Mouse (Mus musculus) neural tube, embryonic 12.5 days (tissue): ENCODE results near the gene Dglucy. TPM values are rescaled to one million over a fixed set of nuclear protein-coding genes. Genes with fewer than 3 reads are reported as not detected.

ENCODE experiments used
- ATAC-seq: fragments of 200-750 bp; cut with Nextera tagmentation; 2 replicates; pipeline ENCODE4 v1.8.0; 2017; ENCODE audit warnings: low read depth, mild to moderate bottlenecking, moderate TSS enrichment, moderate library complexity; ENCODE audit not compliant: low FRiP score
- H3K27ac ChIP-seq: fragments of 300-500 bp; sonication (generic); 2 replicates; pipeline ENCODE4 v1.5.1; 2016
- H3K27me3 ChIP-seq: fragments of 300-500 bp; sonication (generic); replicated peaks from 2 replicates; pipeline ENCODE4 v1.6.1; 2016; ENCODE audit warnings: mild to moderate bottlenecking
- H3K36me3 ChIP-seq: fragments of 300-500 bp; sonication (generic); 2 replicates; pipeline ENCODE4 v1.6.1; 2016; ENCODE audit warnings: mild to moderate bottlenecking
- H3K4me1 ChIP-seq: fragments of 300-500 bp; sonication (generic); 2 replicates; pipeline ENCODE4 v1.6.1; 2016
- H3K4me2 ChIP-seq: fragments of 300-500 bp; sonication (generic); replicated peaks from 2 replicates; pipeline ENCODE4 v1.6.1; 2016; ENCODE audit warnings: mild to moderate bottlenecking
- H3K4me3 ChIP-seq: fragments of 300-500 bp; sonication (generic); 2 replicates; pipeline ENCODE4 v1.5.1; 2016
- H3K9ac ChIP-seq: fragments of 300-500 bp; sonication (generic); 2 replicates; pipeline ENCODE4 v1.6.1; 2016; ENCODE audit warnings: mild to moderate bottlenecking
- H3K9me3 ChIP-seq: fragments of 300-500 bp; sonication (generic); 2 replicates; pipeline ENCODE4 v1.6.1; 2016; ENCODE audit warnings: mild to moderate bottlenecking
- WGBS: fragments of 180-500 bp; shearing (Covaris S2); methylation state at CpG from one replicate; pipeline ENCODE4 v1.1.7; 2016; 5-methylcytosine and 5-hydroxymethylcytosine counted together
- polyA plus RNA-seq: library from polyadenylated mRNA; unstranded; fragments of >200 nt; fragmentation: Nextera tagmentation; extraction: Ambion mirVana; gene quantifications from 2 replicates; pipeline ENCODE4 v1.2.1, GENCODE M21; 2016

Gene Dglucy
- polyA plus RNA-seq, 1 experiment from 2014 or later: 1.0 TPM

DNA sequence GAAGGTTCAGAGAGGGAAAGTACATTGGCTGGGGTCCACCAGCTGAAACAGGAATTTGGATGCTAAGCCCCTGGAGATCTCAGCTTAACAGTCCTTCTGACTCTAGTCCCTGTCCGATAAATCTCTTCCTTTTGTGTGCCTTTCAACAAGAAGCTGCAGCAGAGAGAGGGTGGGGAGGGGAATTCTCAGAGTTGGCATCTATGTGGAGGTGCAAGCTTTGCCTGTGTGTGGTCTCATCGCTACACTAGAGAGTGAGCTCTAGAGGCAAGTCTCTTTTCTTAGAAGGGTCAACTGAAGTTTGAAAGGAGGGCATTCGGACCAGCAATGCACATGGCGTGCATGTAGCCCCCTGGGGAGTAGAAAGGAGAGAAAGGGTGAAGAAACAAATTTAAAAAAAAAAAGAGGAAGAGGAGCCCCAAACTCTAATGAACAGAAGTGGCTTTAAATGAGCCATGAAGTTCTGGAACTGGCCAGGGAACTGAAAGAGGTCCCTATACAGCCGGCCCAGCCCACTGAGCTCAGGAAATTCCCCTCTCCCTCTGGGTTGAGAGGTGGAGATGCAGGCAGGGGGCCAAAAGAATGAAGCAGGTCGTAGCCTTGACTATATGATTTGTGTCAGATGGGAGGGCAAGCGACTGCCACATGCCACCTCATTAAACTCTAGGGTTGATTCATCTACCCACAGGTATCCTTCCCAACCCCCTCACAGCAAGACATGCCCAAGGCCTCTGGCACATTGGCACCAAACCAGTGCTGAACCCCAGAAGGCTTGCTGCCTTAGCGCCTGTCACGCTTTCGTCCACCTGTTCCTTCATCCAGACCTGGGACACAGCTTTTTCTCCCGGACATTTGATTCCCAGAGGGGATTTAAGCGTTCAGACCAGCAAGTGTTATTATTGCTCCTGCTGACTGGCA lies 119.1 kb downstream of the Dglucy start:
- Histone ChIP-seq H3K4me1 (peaks cover 26% of the 10 kb centered on the region), H3K9me3 (no peaks in the 10 kb centered on the region), H3K4me3 (0 out of 2 replicates have a peak overlapping the region, but pooled peaks have one; percentile 35), H3K27ac (no peak overlapping the region), H3K4me2 (peak overlapping the region; percentile 72), H3K27me3 (peaks cover 31% of the 10 kb centered on the region), H3K36me3 (no peaks in the 10 kb centered on the region), H3K9ac (no peak overlapping the region)
- ATAC-seq: 0 out of 2 replicates have a peak, but pooled peaks have one; percentile 33
- WGBS: 14% methylated on average over 12 of the region's 12 CpGs

DNA sequence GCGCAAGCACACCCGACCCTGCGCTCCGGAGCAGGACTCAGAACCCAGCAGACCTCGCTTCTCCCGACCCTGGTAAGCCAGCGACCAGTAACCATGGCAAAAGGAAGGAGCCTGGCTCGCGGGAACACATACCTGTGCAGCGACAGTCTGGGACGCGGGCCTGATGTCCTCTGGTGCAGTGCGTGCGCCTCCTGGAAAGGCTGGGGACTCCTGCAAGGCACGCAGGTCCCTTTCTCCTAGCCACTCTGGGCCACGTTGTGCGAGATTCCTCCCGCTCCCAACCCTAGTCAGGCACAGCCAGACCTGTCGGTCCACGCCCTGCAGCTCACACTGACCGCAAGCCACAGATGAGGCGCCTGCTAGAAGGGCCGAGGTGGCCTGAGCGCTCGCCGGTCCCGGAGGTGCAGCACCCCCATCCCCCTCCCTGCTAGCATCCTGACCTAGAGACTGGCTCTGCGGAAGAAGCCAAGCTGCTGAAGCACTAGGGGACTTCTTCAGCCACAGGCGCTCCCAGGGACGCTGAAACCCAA lies 120.3 kb downstream of the Dglucy start:
- ATAC-seq: no peak; the same call in 1 of the 2 replicates

DNA sequence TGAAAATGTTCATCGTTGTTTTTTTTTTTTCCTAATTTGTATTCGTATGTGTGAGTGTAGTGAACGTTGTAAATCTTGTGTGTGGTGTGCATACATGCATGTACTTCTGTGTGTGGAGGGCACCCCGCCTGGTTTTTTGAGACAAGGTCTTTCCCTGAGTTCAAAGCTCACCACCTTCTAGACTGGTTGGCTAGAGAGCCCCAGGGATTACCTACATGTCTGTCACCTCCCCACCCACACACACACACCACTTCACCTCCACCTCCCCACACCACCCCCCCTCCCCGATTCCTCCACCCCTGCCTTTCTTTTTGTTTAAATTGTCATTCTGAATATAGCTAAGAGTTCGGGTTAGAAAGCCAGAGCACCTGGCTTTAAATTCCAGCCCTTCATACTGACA lies 122.0 kb downstream of the Dglucy start:
- WGBS: 81% methylated on average over 6 of the region's 6 CpGs
- Histone ChIP-seq H3K4me2 (no peak overlapping the region), H3K27me3 (peaks cover 31% of the 10 kb centered on the region), H3K4me1 (peaks cover 20% of the 10 kb centered on the region), H3K36me3 (no peaks in the 10 kb centered on the region), H3K27ac (no peak overlapping the region), H3K4me3 (no peak overlapping the region), H3K9ac (no peak overlapping the region), H3K9me3 (no peaks in the 10 kb centered on the region)
- ATAC-seq: no peak

More for the DNA sequence above, 120.3 kb downstream of the Dglucy start:
- Histone ChIP-seq H3K9ac (peak overlapping the region; percentile 53; the same call in 1 of the 2 replicates), H3K27ac (no peak overlapping the region), H3K9me3 (no peaks in the 10 kb centered on the region), H3K4me2 (peak overlapping the region; percentile 72), H3K4me3 (peak overlapping the region; percentile 35), H3K36me3 (no peaks in the 10 kb centered on the region), H3K4me1 (peaks cover 26% of the 10 kb centered on the region), H3K27me3 (peaks cover 31% of the 10 kb centered on the region)
- WGBS: under 1% methylated on average over 30 of the region's 30 CpGs

DNA sequence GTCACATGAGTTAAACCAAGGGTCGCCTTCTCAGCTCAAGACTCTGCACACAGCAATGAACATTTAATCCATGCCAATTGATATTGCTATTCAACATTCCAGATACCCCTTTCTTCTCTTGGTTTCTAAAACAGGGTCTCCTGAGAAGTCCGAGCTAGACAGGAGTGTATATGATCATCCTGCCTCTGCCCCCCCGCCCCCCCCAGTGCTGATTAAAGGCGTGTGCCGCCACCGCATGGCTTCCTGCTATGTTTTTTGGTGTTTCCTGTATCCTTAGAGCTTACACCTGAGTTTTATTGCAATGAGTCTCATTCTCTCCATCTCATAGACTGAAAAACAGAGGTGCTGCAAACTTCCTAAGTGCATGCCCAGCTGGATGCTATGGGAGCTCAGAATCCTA lies 122.5 kb downstream of the Dglucy start:
- Histone ChIP-seq H3K9ac (no peak overlapping the region), H3K27ac (no peak overlapping the region), H3K4me2 (no peak overlapping the region), H3K9me3 (no peaks in the 10 kb centered on the region), H3K4me1 (peaks cover 20% of the 10 kb centered on the region), H3K36me3 (no peaks in the 10 kb centered on the region), H3K27me3 (peaks cover 28% of the 10 kb centered on the region), H3K4me3 (no peak overlapping the region)
- WGBS: 87% methylated on average over 6 of the region's 6 CpGs
- no peak for ATAC-seq

DNA sequence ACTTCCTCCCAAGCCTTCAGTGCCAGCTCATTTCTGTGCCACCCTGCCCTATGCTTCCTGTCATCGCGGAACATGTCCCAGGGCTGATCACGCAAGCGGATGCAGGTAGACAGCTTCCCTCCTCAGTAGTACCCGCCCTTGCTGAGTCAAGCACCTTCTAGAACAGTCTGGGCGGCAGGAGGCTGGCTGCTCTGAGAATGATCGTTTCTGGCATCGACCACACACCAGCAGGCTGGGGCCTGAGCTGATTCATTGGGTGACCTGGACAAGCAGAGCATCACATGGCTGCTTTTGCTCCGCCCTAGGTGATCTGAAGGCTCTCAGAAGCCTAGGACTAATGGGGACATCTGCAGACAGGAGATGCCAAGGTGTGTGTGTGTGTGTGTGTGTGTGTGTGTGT lies 124.9 kb downstream of the Dglucy start:
- no peaks in the 10 kb centered on the region for H3K9me3 ChIP-seq
- ATAC-seq: no peak
- no peak overlapping the region for H3K9ac ChIP-seq
- H3K27me3 ChIP-seq: peaks cover 34% of the 10 kb centered on the region
- no peak overlapping the region for H3K4me3 ChIP-seq
- H3K4me1 ChIP-seq: peaks cover 18% of the 10 kb centered on the region
- no peak overlapping the region for H3K27ac ChIP-seq
- WGBS: 90% methylated on average over 9 of the region's 9 CpGs
- H3K36me3 ChIP-seq: no peaks in the 10 kb centered on the region
- no peak overlapping the region for H3K4me2 ChIP-seq

DNA sequence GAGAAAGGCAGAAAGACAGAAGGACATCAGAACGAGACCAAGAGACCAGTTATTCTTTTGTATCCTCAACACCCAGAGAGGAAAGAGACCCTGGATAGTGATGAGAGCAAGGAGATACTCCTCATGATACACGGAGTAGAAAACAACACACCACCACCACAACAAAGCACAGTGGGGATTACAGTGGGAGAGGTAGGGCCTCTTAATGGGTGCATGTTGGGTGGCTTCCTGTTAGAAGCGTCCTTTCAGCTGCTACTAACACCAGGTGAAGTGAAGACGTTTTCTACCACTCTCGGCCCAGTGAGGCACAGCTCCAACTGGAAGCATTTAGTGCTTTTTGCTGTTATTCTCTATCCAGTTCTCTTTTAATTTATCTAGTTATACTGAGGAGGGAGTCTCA lies 128.0 kb downstream of the Dglucy start:
- peaks cover 15% of the 10 kb centered on the region; the same call in 1 of the 2 replicates for H3K27me3 ChIP-seq
- H3K4me1 ChIP-seq: peaks cover 10% of the 10 kb centered on the region
- no peak for ATAC-seq
- WGBS: 86% methylated on average over 5 of the region's 5 CpGs
- no peak overlapping the region for H3K9ac ChIP-seq
- no peak overlapping the region for H3K27ac ChIP-seq
- 0 out of 2 replicates have a peak, but pooled peaks cover 4% of the 10 kb centered on the region for H3K36me3 ChIP-seq
- no peak overlapping the region for H3K4me2 ChIP-seq
- H3K4me3 ChIP-seq: no peak overlapping the region
- H3K9me3 ChIP-seq: no peaks in the 10 kb centered on the region

DNA sequence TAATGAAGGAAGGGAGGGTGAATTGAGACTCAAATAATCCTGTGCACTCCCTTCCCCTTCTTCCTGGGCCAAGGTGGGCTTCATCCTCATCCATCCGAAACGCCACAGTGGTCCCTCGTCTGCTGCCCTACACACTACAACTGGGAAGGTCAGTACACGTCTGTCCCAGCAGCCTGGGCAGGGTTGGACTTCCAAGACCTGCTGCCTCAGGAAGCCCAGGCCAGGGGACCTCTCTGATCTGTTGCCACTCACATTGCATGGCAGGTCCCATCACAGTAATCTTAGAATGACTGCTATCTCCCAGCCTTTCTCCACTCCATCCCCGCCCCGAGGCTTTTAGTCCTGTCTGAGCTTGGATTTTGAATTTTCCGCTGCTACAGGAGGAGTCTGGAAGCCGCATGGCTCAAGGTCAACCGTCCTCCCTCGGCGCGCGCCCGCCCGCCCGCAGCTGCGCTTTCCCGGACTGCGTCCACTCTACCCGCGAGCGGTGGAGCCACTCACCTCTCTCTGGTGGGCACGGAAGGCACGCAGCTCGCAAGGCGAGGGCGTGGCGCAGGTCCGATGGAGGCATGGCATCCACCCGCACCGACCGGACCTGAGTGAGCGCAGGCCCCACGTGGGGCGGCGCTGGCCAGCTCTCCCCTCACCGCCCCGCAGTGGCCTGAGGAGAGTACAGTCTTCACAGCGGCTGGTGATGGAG lies 128.9 kb downstream of the Dglucy start, which contains the start of gene Gpr68:
TSS of gene Gpr68 (minus strand) at position 601 of the 700 bp plus-strand sequence.
- H3K4me3 ChIP-seq: peak within 1 kb of the TSS; percentile 39
- peaks cover 15% of the 10 kb centered on the region; the same call in 1 of the 2 replicates for H3K27me3 ChIP-seq
- H3K4me1 ChIP-seq: peaks cover 10% of the 10 kb centered on the region
- ATAC-seq: peak; percentile 74
- peak within 1 kb of the TSS; percentile 64 for H3K9ac ChIP-seq
- peaks cover 9% of the 10 kb centered on the region; the same call in 1 of the 2 replicates for H3K36me3 ChIP-seq
- no peak within 1 kb of the TSS for H3K27ac ChIP-seq
- 4% methylated on average over 39 of the region's 39 CpGs for WGBS
- H3K9me3 ChIP-seq: no peaks in the 10 kb centered on the region
- peak within 1 kb of the TSS; percentile 92 for H3K4me2 ChIP-seq

DNA sequence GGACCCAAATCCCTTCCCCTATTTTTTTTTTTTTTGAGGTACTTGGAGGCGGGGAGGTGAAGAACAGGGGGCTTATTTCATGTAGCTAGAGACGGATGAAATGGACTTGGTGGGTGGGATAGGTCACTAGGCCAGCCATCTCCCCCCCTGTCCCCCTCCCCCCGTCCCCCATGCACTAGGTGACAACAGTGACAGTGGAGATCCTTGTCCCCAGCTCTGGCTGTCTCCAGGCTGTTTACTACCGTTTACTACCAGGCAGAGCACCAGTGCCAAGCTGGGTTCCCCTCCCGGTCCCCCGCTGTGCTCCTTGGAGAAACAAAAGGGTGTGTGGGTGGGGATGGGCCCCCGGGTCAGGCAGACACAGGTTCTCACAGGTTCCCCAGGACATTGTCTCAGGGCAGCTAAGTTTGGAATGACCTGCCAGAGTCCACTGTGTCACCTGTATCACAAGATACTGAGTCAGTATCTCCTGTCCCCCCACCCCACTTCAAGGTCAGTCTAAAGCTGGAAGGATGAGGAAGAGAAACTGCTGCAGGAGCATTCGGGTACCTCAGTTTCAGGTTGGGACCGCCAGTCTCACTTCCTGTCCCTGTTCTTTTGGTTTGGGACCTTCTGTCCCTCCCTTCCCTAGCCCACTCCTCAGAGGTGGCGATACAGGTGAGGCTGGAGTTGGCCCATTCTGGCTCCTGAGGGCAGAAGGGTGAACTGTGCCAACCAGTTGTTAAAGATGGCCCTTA lies 129.6 kb downstream of the Dglucy start:
- peaks cover 10% of the 10 kb centered on the region for H3K4me1 ChIP-seq
- WGBS: 24% methylated on average over 10 of the region's 10 CpGs
- no peak for ATAC-seq
- H3K27ac ChIP-seq: no peak overlapping the region
- peaks cover 15% of the 10 kb centered on the region; the same call in 1 of the 2 replicates for H3K27me3 ChIP-seq
- peak overlapping the region; percentile 39 for H3K4me3 ChIP-seq
- peak overlapping the region; percentile 92 for H3K4me2 ChIP-seq
- no peaks in the 10 kb centered on the region for H3K9me3 ChIP-seq
- peak overlapping the region; percentile 64; the same call in 1 of the 2 replicates for H3K9ac ChIP-seq
- H3K36me3 ChIP-seq: peaks cover 16% of the 10 kb centered on the region

DNA sequence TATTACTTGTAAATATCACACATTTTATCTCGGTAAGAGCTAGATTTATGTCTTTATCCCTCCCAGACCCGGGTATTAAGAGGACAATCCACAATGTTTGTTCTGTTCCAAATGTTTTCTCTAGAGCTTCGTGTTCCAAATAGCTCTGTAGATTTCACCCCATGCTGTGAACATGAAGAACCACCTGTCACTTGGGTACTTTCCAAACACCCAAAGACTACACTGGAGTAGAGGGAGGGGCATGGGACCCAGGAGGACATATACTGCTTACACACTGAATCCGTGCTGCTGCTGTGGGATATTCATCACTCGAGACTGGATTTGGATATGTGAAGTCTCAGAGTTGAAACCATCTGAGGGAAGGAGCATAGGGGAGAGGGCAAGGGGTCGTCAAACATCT lies 130.9 kb downstream of the Dglucy start:
- H3K4me1 ChIP-seq: peaks cover 10% of the 10 kb centered on the region
- H3K9ac ChIP-seq: no peak overlapping the region
- no peak overlapping the region for H3K27ac ChIP-seq
- no peaks in the 10 kb centered on the region for H3K9me3 ChIP-seq
- 68% methylated on average over 6 of the region's 6 CpGs for WGBS
- no peak overlapping the region for H3K4me2 ChIP-seq
- no peak for ATAC-seq
- H3K36me3 ChIP-seq: peaks cover 27% of the 10 kb centered on the region
- H3K4me3 ChIP-seq: no peak overlapping the region
- H3K27me3 ChIP-seq: peaks cover 15% of the 10 kb centered on the region; the same call in 1 of the 2 replicates

DNA sequence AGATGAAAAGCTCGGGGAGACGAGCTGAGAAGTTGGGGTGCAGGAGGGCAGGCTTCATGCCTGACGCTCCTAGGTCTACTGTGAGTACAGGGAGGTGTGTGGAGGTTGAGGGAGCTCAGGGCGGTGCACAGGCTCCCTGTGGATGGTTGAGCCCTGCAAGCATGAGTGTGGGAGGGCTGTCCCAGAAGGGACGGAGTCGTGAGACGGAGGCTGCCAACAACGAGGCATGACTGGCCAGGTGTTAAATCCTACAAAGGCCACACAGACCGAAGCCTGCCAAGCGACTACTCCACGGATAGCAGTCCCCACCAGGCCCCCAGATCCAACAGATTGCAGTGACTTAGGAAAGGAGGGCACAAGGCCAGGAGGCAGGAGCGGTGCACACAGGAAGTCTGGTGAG lies 131.9 kb downstream of the Dglucy start:
- 87% methylated on average over 12 of the region's 12 CpGs for WGBS
- Histone ChIP-seq H3K4me1 (peaks cover 10% of the 10 kb centered on the region), H3K9ac (no peak overlapping the region), H3K4me3 (no peak overlapping the region), H3K4me2 (no peak overlapping the region), H3K27me3 (peaks cover 15% of the 10 kb centered on the region; the same call in 1 of the 2 replicates), H3K36me3 (peaks cover 36% of the 10 kb centered on the region), H3K9me3 (no peaks in the 10 kb centered on the region), H3K27ac (no peak overlapping the region)
- no peak for ATAC-seq

DNA sequence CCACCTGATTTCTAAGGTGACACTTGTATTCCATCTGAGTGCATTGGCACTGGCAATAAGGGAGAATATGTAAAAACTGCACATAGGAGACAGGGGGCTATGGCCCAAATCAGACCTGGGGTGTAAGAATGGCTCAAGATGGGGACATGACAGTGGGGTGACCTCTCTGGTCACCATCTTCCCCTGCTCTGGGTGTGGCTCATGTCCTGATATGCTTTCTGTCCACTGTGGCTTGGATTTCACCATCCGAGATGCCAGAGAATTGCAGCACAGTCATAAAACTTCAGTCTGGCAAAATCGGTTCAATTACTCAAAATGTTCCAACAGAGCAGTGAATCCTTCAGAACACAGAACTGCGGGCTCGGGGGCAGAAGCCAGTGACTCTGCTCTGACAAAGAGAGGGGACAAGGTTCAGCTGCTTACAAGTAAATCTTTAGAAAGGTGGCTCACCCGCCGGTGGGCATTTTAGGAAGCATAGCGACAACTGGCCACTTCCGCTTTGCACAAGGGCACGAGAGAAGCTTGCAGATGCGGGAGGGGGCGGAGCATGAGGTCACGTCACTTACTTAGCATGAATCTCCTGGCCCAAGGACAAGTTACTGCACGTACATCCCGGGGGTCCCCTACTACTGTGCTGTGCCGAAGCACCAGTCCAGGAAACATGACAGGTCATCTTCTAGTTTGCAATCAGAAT lies 145.9 kb downstream of the Dglucy start:
- no peak overlapping the region for H3K4me2 ChIP-seq
- no peak overlapping the region for H3K27ac ChIP-seq
- H3K9ac ChIP-seq: no peak overlapping the region
- H3K4me3 ChIP-seq: no peak overlapping the region
- H3K9me3 ChIP-seq: no peaks in the 10 kb centered on the region
- ATAC-seq: no peak
- WGBS: 89% methylated on average over 15 of the region's 15 CpGs
- H3K4me1 ChIP-seq: no peaks in the 10 kb centered on the region
- no peaks in the 10 kb centered on the region for H3K27me3 ChIP-seq
- H3K36me3 ChIP-seq: peaks cover 64% of the 10 kb centered on the region
